Mouse (Mus musculus): ENCODE measurements at regions not wholly inside any gene's neighbourhood (a gene's known extent, or its start where the extent isn't known, plus 50 kb on each side); places are given as distances from the start of the nearest gene placed in this dataset.

GRCm38 (mm10) chr13:52374781-52375180 is 156.3 kb downstream of the Diras2 start:
- no peak for DNase-seq (ENCODE audit: low read depth)

- no peak for DNase-seq (ENCODE audit: low read depth)
These were observed 152.8 kb downstream of the Diras2 start for GRCm38 (mm10) chr13:52378236-52378635.

GRCm38 (mm10) chr13:52389271-52389670 is 141.8 kb downstream of the Diras2 start:
- DNase-seq (ENCODE audit: low read depth), result no peak

GRCm38 (mm10) chr13:52395786-52396185 is 135.3 kb downstream of the Diras2 start:
- no peak for DNase-seq (ENCODE audit: low read depth)

- no peak for DNase-seq (ENCODE audit: low read depth)
These were observed 132.7 kb downstream of the Diras2 start for GRCm38 (mm10) chr13:52398344-52398743.

GRCm38 (mm10) chr13:52399143-52399542 is 131.9 kb downstream of the Diras2 start:
- no peak for DNase-seq (ENCODE audit: low read depth)

- no peak for DNase-seq (ENCODE audit: low read depth)
These were observed 127.3 kb downstream of the Diras2 start for GRCm38 (mm10) chr13:52403805-52404204.

GRCm38 (mm10) chr13:52416301-52416700 is 114.8 kb downstream of the Diras2 start:
- DNase-seq (ENCODE audit: low read depth), result no peak

- DNase-seq (ENCODE audit: low read depth), result no peak
These were observed 108.6 kb downstream of the Diras2 start for GRCm38 (mm10) chr13:52422456-52422855.

- DNase-seq (ENCODE audit: low read depth), result no peak
These were observed 102.6 kb downstream of the Diras2 start for GRCm38 (mm10) chr13:52428527-52428926.

- no peak for DNase-seq (ENCODE audit: low read depth)
These were observed 94.3 kb downstream of the Diras2 start for GRCm38 (mm10) chr13:52436756-52437155.

- DNase-seq (ENCODE audit: low read depth), result no peak
These were observed 85.6 kb downstream of the Diras2 start for GRCm38 (mm10) chr13:52445513-52445912.

GRCm38 (mm10) chr13:52448902-52449301 is 82.2 kb downstream of the Diras2 start:
- no peak for DNase-seq (ENCODE audit: low read depth)

GRCm38 (mm10) chr13:52451486-52451885 is 79.6 kb downstream of the Diras2 start:
- DNase-seq (ENCODE audit: low read depth), result no peak

- no peak for DNase-seq (ENCODE audit: low read depth)
These were observed 78.8 kb downstream of the Diras2 start for GRCm38 (mm10) chr13:52452291-52452690.
